Mouse (Mus musculus): Measurements from ENCODE around the gene Olfr1016.

Olfr1016 gene

DNA sequence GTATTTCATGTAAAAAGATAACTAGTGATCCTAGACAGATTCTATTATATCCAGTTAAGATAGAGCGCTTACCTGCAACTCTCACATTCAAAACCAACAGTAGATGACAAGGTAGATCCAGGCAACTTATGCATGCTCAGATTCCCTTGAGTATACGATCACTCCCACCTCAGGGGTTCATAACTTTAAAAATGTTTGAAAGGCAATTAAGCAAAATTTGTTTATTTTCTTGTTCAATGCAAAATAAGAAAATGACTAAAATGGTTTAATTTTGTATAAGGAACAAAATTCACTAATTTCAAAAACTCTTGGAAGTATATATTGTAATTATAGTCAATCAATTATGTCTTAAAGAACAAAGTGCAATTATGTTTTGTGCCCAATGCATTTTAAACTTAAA, at the start of gene Olfr1016:
Gene Olfr1016, minus strand, starts transcription at position 101 of the 400 bp plus-strand sequence.
- no peak for DNase-seq (ENCODE audit: low spot score)

DNA sequence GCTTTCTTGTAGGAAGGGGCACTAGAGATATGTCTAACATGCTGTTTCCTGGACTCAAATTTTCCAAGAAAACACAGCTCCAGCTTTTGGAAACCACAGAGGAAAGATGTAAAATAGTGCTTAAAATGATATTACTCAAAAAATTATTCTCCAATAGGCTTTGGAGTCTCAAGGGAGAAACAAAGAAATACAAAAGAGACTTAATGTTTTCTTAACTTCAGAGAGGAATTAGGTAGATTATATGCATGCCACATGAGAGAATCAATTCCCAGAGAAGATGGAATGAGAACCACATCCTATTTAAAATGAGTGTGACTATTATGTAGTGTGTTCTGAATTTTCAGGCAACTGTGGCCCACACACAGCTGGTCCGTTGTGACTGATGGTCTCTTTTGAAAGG, 44.4 kb upstream of the Olfr1016 start, which contains the start of gene Olfr1020:
Gene Olfr1020, plus strand, starts transcription at position 301 of the 400 bp plus-strand sequence.
- DNase-seq (ENCODE audit: low spot score): no peak

DNA sequence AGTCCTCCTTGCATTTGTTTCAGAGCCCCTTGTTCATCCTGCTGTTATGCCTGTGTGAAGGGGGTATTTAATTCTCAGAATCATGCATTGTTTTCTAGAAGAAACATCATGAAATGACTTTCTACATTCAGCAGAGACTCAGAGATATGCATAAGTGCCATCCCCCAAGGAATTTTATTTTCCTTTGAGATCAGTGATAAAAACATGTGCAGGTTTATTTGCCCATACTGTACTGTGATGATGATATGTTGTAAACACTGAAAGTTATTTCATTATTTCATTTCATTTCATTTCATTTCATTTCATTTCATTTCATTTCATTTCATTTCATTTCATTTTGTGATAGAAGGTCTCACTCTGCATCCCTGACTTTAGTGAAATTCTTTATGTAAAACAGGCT, 43.0 kb upstream of the Olfr1016 start, which contains the start of gene Olfr1019:
Gene Olfr1019, minus strand, starts transcription at position 101 of the 400 bp plus-strand sequence.
- DNase-seq (ENCODE audit: low spot score): no peak

DNA sequence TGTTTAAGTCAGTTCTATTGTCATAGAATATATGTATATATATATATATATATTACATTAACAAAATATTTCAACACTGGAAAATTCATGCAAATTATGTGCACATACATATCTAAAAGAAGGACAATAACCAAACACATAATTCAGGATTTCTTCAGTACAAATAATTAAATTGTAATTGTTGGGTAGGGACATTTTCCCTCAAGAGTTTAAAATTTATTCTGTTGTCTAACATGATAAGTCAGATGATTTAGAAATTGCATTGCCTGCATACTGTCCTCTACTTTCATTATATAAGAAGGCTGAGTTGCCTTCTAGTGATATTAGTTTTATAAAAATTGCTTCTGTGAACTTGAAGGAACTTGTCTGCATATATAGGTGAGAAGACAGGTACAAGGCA, 15.8 kb upstream of the Olfr1016 start, which contains the start of gene Olfr1018:
Gene Olfr1018, plus strand, starts transcription at position 301 of the 400 bp plus-strand sequence.
- no peak for DNase-seq (ENCODE audit: low spot score)

DNA sequence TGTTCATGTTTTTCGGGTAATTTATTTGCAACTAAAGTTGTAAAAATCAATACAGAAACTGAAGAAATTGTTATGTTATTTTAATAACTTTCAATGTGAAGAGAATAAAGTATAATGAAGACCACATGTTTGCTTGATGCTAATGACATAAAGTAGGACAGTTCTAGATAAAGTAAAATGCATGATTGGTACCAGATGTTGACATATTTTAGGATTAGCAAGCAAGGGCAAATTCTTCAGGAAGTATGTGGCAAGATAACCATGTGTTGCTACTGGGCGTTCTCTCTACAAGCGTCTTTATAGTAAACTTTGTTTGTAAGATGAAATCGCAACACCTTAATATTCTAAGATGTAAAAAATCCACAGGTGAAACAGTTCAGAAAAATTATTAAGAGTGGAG, 2.2 kb upstream of the Olfr1016 start:
- DNase-seq (ENCODE audit: low spot score): no peak

DNA sequence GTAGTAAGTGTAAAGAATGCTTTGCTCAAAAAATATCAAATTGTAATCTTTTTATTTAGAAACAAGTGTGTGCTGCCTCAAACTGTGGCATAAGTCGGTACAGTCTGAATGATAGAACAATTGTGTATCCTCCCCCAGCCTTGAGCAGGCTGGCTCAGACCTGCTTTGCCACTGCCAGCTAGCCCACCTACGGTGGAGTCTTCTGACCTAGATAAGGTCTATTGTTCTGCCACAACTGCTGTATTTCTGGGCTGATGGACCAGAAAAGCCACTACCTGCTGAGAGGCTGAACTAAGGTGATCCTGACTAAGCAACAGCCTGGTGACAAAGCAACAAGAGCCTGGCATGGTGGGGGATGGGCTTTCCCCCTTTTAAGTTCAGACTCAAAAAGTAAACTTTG, 10.0 kb downstream of the Olfr1016 start:
- DNase-seq (ENCODE audit: low spot score): peak; percentile 62

DNA sequence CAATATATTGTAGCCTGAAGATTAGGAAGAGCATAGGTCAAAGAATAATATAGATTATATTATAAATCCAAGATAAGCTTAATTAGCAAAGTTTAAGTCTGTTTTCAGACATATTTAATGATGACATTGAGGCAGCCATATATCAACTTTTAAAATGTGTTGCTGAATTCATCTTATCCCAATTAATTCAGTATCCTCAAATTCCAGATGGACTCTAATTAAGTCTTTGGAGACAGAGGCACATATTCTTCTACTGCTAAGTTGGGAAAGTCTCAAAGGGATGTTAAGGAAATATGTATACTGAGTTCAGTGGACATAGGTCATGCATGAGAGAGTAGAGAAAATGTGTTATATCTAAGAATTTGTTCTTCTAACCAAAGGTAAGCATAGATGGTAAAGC, 20.6 kb downstream of the Olfr1016 start, which contains the start of gene Olfr1015:
Gene Olfr1015, plus strand, starts transcription at position 301 of the 400 bp plus-strand sequence.
- no peak for DNase-seq (ENCODE audit: low spot score)

DNA sequence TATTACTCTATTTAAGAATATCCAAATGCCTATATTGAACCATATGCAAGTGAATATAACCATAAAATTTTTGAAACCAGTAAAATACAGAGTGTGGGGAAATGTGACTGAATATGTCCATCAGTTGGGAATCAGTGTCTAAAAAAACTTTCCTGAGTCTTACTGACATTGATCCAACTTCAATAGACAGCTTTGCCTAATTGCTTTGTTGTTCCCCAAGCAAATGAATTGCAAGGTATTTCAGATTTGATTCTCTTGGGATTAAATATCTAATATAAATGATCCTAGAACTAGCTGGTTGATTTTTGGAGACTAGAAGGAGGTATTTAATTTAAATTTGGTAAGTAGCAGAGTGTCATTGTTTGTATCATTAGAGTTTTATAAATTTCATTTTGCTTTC, 29.9 kb downstream of the Olfr1016 start, which contains the start of gene Olfr1014:
Gene Olfr1014, plus strand, starts transcription at position 301 of the 400 bp plus-strand sequence.
- DNase-seq (ENCODE audit: low spot score): no peak

DNA sequence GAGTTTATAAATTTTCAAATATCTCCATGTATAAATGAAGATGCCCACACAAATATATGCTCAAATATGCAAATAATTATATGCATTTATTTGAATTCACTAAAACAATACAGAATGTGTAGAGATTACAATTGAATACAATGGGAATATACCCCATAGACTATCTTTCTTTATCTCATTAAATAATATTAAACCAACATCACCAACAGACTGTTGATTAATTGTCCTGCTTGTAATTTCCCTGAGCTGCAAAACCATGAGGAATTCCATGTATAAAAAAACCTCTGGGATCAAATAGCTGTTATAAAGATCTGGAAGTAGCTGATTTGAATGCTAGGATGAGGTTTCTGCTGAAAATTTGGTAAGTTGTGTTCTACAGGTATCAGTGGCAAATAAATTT, 35.5 kb downstream of the Olfr1016 start, which contains the start of gene Olfr1013:
Gene Olfr1013, plus strand, starts transcription at position 301 of the 400 bp plus-strand sequence.
- DNase-seq (ENCODE audit: low spot score): no peak

DNA sequence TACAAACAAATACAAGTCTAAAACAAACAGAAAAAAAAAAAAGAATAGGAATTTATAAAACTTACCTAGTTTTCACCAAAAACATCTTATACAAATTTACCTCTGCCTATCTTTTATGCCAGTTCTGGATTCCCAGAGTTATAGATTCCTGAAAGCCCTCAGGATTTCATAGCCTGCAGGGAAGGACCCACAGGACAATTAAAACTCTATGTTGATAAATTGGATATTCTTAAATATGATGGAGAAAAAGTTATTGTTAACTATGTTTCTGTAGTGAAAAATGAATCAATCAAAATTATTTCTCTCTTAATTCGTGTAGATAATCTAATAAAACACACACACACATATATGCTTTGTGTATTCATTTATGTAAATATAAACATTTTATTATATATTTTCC, 39.7 kb downstream of the Olfr1016 start, which contains the start of gene Olfr1012:
Gene Olfr1012, minus strand, starts transcription at position 101 of the 400 bp plus-strand sequence.
- no peak for DNase-seq (ENCODE audit: low spot score)

DNA sequence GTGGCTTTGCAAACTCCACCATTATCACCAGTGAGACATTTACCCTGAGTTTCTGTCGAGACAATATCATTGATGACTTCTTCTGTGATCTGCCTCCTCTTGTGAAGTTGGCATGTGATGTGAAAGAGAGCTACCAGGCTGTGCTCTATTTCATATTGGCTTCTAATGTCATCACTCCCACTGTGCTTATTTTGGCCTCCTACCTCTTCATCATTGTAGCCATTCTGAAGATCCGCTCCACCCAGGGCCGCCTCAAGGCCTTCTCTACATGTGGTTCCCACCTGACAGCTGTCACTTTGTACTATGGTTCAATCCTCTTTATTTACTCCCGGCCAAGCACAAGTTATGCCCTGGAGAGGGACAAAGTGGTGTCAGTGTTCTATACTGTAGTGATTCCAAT, 48.5 kb downstream of the Olfr1016 start:
- no peak for DNase-seq (ENCODE audit: low spot score)
